Mouse (Mus musculus): ENCODE measurements around the gene Ubxn1. TPM values are rescaled to one million over a fixed set of nuclear protein-coding genes. Genes with fewer than 3 reads are reported as not detected.
"Not testable (repeated sequence)": the region's sequence is repeated elsewhere in the genome, so short reads cannot be mapped to it uniquely, and the experiment has no call there.

Ubxn1 gene
- total and polyA plus RNA-seq, 2 experiments from 2014 or later = 67.7 to 158 TPM

GRCm38 (mm10) chr19:8888511-8889385 lies 17.5 kb downstream of the Ubxn1 start, which contains the start of the genes 1810009A15Rik and Gm49416:
TSS of gene 1810009A15Rik (plus strand) at chr19:8888853.
TSS of gene Gm49416 (plus strand) at chr19:8888926.
- H3K4me2 ChIP-seq (ENCODE audit: low read depth, low read length) = peak within 1 kb of the TSS; percentile 90
- peaks cover 9% of the 10 kb centered on the region; the same call in 1 of the 2 replicates for H3K4me1 ChIP-seq (ENCODE audit: insufficient read depth, low read length)
- DNase-seq (ENCODE audit: low spot score) (peak; percentile 98), ATAC-seq (peak; percentile 97)
- peak within 1 kb of the TSS; percentile 43 for H3K4me3 ChIP-seq (ENCODE audit: low read length)
- H3K9me3 ChIP-seq (ENCODE audit: low read length) = no peaks in the 10 kb centered on the region
- no peaks in the 10 kb centered on the region for H3K27me3 ChIP-seq (ENCODE audit: insufficient read depth, low read length)
- peak; percentile 5; the same call in 1 of the 2 replicates for TF ChIP-seq CTCF (IDR thresholded peaks at IDR 0.05; ENCODE audit: low read depth)
- under 1% methylated on average over 58 of the region's 58 CpGs for WGBS
- H3K36me3 ChIP-seq (ENCODE audit: insufficient read depth, low read length) = no peaks in the 10 kb centered on the region
- H3K27ac ChIP-seq = peak within 1 kb of the TSS; percentile 71
- peak within 1 kb of the TSS; percentile 57 for H3K9ac ChIP-seq (replicated peaks; ENCODE audit: low read length)

DNA sequence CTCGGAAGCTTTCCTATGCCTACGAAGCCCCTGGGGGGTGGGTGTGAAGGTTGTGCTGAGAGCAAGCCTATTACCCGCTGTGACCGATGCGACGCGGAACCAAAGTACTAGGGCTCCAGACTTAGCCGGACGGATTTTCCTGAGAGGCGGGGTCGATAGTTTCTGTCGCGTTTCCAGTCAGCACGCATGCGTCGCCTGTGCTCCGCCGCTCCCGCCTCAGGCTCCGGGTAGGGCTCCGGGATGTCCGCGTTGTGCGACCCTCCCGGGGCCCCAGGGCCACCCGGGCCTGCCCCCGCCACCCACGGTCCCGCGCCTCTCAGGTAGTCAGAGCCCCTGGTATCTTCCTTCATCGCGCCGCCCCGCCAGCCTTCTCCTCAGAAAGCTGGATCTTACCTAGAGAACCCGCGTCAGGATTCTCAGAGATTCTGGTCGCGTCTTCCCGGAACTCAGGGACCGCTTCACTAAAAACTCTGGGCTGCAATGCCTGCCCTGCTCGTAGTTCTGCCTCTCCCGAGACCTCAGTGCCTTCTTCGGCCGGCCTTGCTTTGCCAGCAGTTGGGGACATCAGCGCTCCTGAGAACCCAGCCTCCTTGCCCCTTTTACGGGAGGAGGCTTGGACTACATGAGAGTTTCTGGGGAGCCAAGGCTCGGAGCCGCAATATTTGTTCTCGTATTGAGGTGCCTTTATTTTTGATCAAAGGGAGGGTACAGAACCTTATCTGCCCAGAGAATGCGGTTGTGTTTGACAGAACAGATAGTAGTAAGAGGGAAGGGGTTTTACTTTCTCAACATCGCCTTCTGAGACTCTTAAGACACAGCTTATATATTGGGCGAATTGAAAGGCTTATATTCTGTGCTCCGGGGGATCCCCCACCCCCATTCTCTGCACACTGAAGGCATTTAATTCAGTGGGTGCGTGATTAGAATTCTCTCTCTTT lies 21.8 kb downstream of the Ubxn1 start, which contains the start of gene Ints5:
Gene Ints5, plus strand, starts transcription at position 177 of the 938 bp plus-strand sequence.
- 3% methylated on average over 54 of the region's 54 CpGs for WGBS

GRCm38 (mm10) chr19:8895397-8895960 lies 24.2 kb downstream of the Ubxn1 start:
- no peak for ATAC-seq

More for the DNA sequence above, 21.8 kb downstream of the Ubxn1 start, which contains the start of gene Ints5:
- H3K9me3 ChIP-seq (ENCODE audit: low read length) = no peaks in the 10 kb centered on the region
- H3K27ac ChIP-seq = peak within 1 kb of the TSS; percentile 84
- H3K4me2 ChIP-seq (ENCODE audit: low read depth, low read length) = peak within 1 kb of the TSS; percentile 97
- peak; percentile 74 for ATAC-seq
- peak; percentile 92 for DNase-seq (ENCODE audit: low spot score)
- TF ChIP-seq CTCF (IDR thresholded peaks at IDR 0.05; ENCODE audit: low read depth) = no peak
- H3K9ac ChIP-seq (replicated peaks; ENCODE audit: low read length) = peak within 1 kb of the TSS; percentile 89
- H3K36me3 ChIP-seq (ENCODE audit: insufficient read depth, low read length) = 0 out of 2 replicates have a peak, but pooled peaks cover 6% of the 10 kb centered on the region
- H3K27me3 ChIP-seq (ENCODE audit: insufficient read depth, low read length) = no peaks in the 10 kb centered on the region
- peaks cover 6% of the 10 kb centered on the region; the same call in 1 of the 2 replicates for H3K4me1 ChIP-seq (ENCODE audit: insufficient read depth, low read length)
- peak within 1 kb of the TSS; percentile 82 for H3K4me3 ChIP-seq (ENCODE audit: low read length)

DNA sequence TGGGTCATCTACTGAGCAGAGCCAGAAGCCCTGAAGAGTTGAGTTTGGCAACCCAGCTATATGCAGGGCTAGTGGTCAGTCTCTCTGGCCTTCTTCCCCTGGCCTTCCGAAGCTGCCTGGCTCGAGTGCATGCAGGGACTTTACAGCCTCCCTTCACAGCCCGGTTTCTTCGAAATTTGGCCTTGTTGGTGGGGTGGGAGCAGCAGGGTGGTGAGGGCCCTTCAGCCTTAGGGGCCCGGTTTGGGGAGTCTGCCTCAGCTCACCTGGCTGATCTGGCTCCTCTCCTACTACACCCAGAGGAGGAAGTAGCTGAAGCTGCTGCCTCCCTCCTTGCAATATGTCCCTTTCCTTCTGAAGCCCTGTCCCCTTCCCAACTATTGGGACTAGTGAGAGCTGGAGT lies 24.9 kb downstream of the Ubxn1 start:
- not testable (repeated sequence) for H3K36me3 ChIP-seq (ENCODE audit: insufficient read depth, low read length); DNase-seq (ENCODE audit: low spot score); H3K9ac ChIP-seq (replicated peaks; ENCODE audit: low read length); H3K9me3 ChIP-seq (ENCODE audit: low read length); H3K4me2 ChIP-seq (ENCODE audit: low read depth, low read length); ATAC-seq; H3K4me3 ChIP-seq (ENCODE audit: low read length); H3K27me3 ChIP-seq (ENCODE audit: insufficient read depth, low read length); H3K4me1 ChIP-seq (ENCODE audit: insufficient read depth, low read length); H3K27ac ChIP-seq
- 87% methylated on average over 5 of the region's 5 CpGs for WGBS

More at GRCm38 (mm10) chr19:8895397-8895960, 24.2 kb downstream of the Ubxn1 start:
- H3K9me3 ChIP-seq (ENCODE audit: low read length) = no peaks in the 10 kb centered on the region
- no peak for TF ChIP-seq CTCF (IDR thresholded peaks at IDR 0.05; ENCODE audit: low read depth)
- no peak overlapping the region for H3K27ac ChIP-seq
- H3K27me3 ChIP-seq (ENCODE audit: insufficient read depth, low read length) = no peaks in the 10 kb centered on the region
- H3K36me3 ChIP-seq (ENCODE audit: insufficient read depth, low read length) = 0 out of 2 replicates have a peak, but pooled peaks cover 6% of the 10 kb centered on the region
- DNase-seq (ENCODE audit: low spot score) = no peak
- no peak overlapping the region for H3K9ac ChIP-seq (replicated peaks; ENCODE audit: low read length)
- H3K4me2 ChIP-seq (ENCODE audit: low read depth, low read length) = no peak overlapping the region
- peaks cover 9% of the 10 kb centered on the region for H3K4me1 ChIP-seq (ENCODE audit: insufficient read depth, low read length)
- H3K4me3 ChIP-seq (ENCODE audit: low read length) = no peak overlapping the region
- WGBS = 85% methylated on average over 9 of the region's 9 CpGs

DNA sequence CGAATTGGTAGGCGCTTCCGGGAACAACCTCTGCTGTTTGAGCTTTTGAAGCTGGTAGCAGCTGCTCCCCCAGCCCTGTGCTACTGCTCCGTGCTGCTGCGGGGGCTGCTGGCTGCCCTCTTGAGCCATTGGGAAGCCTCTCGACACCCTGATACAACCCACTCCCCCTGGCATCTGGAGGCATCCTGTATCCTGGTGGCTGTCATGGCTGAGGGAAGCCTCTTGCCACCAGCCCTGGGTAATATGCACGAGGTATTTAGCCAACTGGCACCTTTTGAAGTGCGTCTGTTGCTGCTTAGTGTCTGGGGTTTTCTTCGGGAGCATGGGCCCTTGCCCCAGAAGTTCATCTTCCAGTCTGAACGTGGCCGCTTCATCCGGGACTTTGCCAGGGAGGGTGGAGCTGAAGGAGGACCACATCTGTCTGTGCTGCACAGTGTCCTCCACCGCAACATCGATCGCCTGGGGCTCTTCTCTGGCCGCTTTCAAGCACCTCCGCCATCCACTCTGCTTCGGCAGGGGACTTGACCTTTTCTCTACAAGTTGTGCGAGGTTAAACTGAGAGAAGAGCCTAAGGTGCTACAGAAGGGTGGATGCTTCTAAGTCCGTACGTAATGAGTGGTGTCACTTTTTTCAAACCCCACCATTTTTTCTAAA lies 26.0 kb downstream of the Ubxn1 start:
- WGBS = 19% methylated on average over 21 of the region's 21 CpGs
- ATAC-seq (peak; percentile 46), DNase-seq (ENCODE audit: low spot score) (peak; percentile 54)
- peak overlapping the region; percentile 72 for H3K4me2 ChIP-seq (ENCODE audit: low read depth, low read length)
- H3K27ac ChIP-seq = peak overlapping the region; percentile 86
- H3K4me1 ChIP-seq (ENCODE audit: insufficient read depth, low read length); H3K36me3 ChIP-seq (ENCODE audit: insufficient read depth, low read length); H3K9me3 ChIP-seq (ENCODE audit: low read length); H3K27me3 ChIP-seq (ENCODE audit: insufficient read depth, low read length): not testable (repeated sequence)
- H3K9ac ChIP-seq (replicated peaks; ENCODE audit: low read length) = peak overlapping the region; percentile 94; the same call in 1 of the 2 replicates
- peak overlapping the region; percentile 91 for H3K4me3 ChIP-seq (ENCODE audit: low read length)

Data from hindbrain, postnatal 0 days (tissue).